Mouse (Mus musculus) neural tube, embryonic 14.5 days (tissue): ENCODE measurements around the gene Prkn. TPM values are rescaled to one million over a fixed set of nuclear protein-coding genes. Genes with fewer than 3 reads are reported as not detected.
A peak's percentile ranks its signal among the peaks of the same experiment; 100 is the strongest.

ENCODE experiments used
- ATAC-seq: fragments of 200-750 bp; cut with Nextera tagmentation; 2 replicates; pipeline ENCODE4 v1.8.0; 2017; ENCODE audit warnings: low read depth, mild to moderate bottlenecking, moderate TSS enrichment, moderate library complexity
- H3K27ac ChIP-seq: fragments of 300-500 bp; sonication (generic); 2 replicates; pipeline ENCODE4 v1.5.1; 2014; ENCODE audit warnings: low read depth, mild to moderate bottlenecking, control low read depth, low read length, moderate library complexity, mixed read lengths
- H3K27me3 ChIP-seq: fragments of 300-500 bp; sonication (generic); 2 replicates; pipeline ENCODE4 v1.6.1; 2014; ENCODE audit warnings: low read length; ENCODE audit not compliant: control insufficient read depth, insufficient read depth
- H3K36me3 ChIP-seq: fragments of 300-500 bp; sonication (generic); 2 replicates; pipeline ENCODE4 v1.6.1; 2014; ENCODE audit warnings: low read length, mixed read lengths; ENCODE audit not compliant: control insufficient read depth, insufficient read depth
- H3K4me1 ChIP-seq: fragments of 300-500 bp; sonication (generic); 2 replicates; pipeline ENCODE4 v1.6.1; 2014; ENCODE audit warnings: low read length; ENCODE audit not compliant: control insufficient read depth, insufficient read depth
- H3K4me2 ChIP-seq: fragments of 300-500 bp; sonication (generic); 2 replicates; pipeline ENCODE4 v1.6.1; 2014; ENCODE audit warnings: mild to moderate bottlenecking, low read depth, low read length, control low read depth
- H3K4me3 ChIP-seq: fragments of 300-500 bp; sonication (generic); 2 replicates; pipeline ENCODE4 v1.5.1; 2014; ENCODE audit warnings: low read depth, low read length, control low read depth, mixed read lengths
- H3K9ac ChIP-seq: fragments of 300-500 bp; sonication (generic); replicated peaks from 2 replicates; pipeline ENCODE4 v1.6.1; 2014; ENCODE audit warnings: low read depth, mild to moderate bottlenecking, control low read depth, low read length, mixed read lengths
- H3K9me3 ChIP-seq: fragments of 300-500 bp; sonication (generic); 2 replicates; pipeline ENCODE4 v1.6.1; 2016; ENCODE audit warnings: low read length; ENCODE audit not compliant: control insufficient read depth
- WGBS: fragments of 180-500 bp; shearing (Covaris S2); extraction: QIAGEN DNeasy Blood & Tissue Kit; methylation state at CpG from one replicate; pipeline ENCODE4 v1.1.7; 2014; 5-methylcytosine and 5-hydroxymethylcytosine counted together
- polyA plus RNA-seq: library from polyadenylated mRNA; unstranded; fragments of >200 nt; fragmentation: Nextera tagmentation; extraction: Ambion mirVana; gene quantifications from 2 replicates; pipeline ENCODE4 v1.2.1, GENCODE M21; 2014

Gene Prkn
- 7.3 and 7.5 TPM in 2 replicates for polyA plus RNA-seq

DNA sequence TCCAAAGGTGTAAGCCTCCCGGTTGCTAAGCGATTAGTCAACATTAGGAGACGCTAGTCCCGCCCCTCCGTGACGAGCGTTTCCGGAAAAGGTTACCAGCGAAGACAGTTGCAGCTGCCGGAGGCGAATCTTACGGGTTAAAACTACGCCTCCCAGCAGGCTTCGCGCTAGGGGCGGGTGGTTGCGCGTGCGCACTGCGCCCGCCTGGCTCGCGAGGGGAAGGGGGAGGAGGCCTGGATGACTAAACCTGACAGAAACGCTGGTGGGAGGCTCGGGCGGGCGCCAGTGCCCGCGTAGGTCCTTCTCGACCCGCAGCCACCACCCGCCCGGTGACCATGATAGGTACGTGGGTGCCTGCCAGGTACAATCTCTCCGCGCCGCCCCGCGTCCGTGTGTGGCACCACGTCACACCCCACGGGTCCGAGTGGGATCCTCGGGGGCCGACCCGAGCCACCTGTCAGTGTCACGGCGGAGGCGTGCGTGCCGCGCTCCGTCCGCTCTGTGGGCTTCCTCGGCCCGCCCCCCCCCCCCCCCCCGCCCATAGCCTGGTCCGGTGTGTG lies at the start of gene Prkn, which contains the start of gene Pacrg:
Gene Prkn, plus strand, starts transcription at position 237 of the 560 bp plus-strand sequence.
Gene Pacrg, minus strand, starts transcription at position 164 of the 560 bp plus-strand sequence.
- Histone ChIP-seq H3K4me2 (peak within 1 kb of the TSS; percentile 58), H3K9ac (peak within 1 kb of the TSS; percentile 77), H3K27ac (peak within 1 kb of the TSS; percentile 81), H3K36me3 (no peaks in the 10 kb centered on the region), H3K27me3 (no peaks in the 10 kb centered on the region), H3K4me1 (no peaks in the 10 kb centered on the region), H3K4me3 (peak within 1 kb of the TSS; percentile 56), H3K9me3 (no peaks in the 10 kb centered on the region)
- ATAC-seq = peak; percentile 98
- WGBS = under 1% methylated on average over 45 of the region's 58 CpGs

DNA sequence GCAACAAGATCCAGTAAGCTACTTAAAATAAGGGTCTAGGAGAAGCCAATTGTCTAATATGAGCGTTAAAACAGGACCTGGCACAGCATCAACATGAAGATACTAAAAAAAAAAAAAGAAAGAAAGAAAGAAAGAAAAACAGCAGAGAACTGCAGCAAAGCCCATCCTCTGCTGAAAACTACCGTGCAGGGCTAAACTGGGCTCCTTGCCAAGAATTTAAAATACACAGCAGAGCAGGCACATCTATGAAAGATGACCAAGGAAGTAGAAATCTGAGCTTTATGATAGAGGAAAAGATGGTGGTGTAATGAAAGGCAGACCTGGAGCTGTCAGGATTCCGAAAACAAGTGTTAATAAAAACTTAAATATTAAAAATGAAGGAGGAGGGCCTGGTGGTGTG lies 48.5 kb upstream of the Prkn start:
- H3K9me3 ChIP-seq = no peaks in the 10 kb centered on the region
- no peak overlapping the region for H3K27ac ChIP-seq
- H3K4me3 ChIP-seq = no peak overlapping the region
- H3K27me3 ChIP-seq = no peaks in the 10 kb centered on the region
- ATAC-seq = no peak
- 47% methylated on average over 3 of the region's 3 CpGs for WGBS
- H3K36me3 ChIP-seq = no peaks in the 10 kb centered on the region
- no peak overlapping the region for H3K4me2 ChIP-seq
- no peaks in the 10 kb centered on the region for H3K4me1 ChIP-seq
- no peak overlapping the region for H3K9ac ChIP-seq

DNA sequence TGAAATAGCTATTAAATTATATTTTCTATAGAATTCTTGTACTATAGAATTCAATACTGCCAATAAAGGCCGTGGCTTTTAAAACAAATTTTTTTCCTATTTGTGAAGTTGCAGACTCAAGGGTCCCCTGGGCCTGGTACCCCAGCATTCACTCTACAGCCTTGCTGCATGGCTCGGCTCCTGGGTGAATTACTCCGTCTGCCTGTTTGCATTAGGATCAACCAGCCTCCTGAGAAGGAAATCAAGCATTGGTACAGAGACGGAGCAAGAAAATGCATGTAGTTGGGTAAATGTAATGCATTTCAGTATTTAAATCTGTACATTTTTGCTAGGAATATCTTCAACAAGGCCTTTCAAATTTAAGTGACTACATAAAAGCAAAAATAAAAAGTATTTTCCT lies 33.5 kb upstream of the Prkn start:
- Histone ChIP-seq H3K27ac (no peak overlapping the region), H3K27me3 (no peaks in the 10 kb centered on the region), H3K9me3 (no peaks in the 10 kb centered on the region), H3K36me3 (no peaks in the 10 kb centered on the region), H3K4me1 (no peaks in the 10 kb centered on the region), H3K4me3 (no peak overlapping the region), H3K9ac (no peak overlapping the region), H3K4me2 (no peak overlapping the region)
- no peak for ATAC-seq
- 69% methylated on average over 4 of the region's 4 CpGs for WGBS

DNA sequence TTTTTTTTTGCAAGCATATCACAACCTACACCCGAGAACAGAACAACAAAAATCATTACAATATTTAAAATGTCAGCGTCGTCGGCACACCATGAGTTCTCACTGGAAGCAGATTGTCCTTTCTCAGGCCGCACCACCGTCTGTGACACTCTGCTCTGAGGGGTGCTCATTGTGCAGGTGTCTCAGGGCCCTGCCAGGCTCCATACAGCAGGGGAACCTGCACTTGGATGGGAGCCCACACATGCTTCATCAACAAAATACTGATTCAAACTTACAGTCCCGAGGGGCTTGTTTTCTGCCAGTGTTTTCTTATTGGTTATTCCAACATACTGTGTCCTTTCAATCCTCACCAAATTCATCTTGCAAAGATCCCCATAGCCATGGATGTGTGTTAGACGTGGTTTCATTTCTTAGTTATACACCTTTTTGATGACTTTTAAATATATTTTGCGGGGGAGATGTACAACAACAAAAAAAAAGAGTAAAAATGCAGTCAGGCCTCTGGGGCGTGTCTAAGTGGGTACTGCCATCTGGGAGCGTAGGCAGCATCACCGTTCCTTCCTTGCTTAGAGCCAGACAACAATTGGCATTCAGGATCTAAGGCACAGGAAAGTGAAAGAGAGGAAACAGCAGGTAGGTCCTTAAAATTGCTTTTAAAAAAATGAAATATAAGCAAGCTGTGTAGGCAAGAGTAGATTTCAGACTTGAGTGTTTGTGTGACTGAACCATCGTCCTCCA lies 32.8 kb upstream of the Prkn start:
- Histone ChIP-seq H3K9ac (no peak overlapping the region), H3K27ac (no peak overlapping the region), H3K4me1 (no peaks in the 10 kb centered on the region), H3K4me2 (no peak overlapping the region), H3K9me3 (no peaks in the 10 kb centered on the region), H3K36me3 (no peaks in the 10 kb centered on the region), H3K4me3 (no peak overlapping the region), H3K27me3 (no peaks in the 10 kb centered on the region)
- WGBS = 65% methylated on average over 13 of the region's 13 CpGs
- no peak for ATAC-seq

DNA sequence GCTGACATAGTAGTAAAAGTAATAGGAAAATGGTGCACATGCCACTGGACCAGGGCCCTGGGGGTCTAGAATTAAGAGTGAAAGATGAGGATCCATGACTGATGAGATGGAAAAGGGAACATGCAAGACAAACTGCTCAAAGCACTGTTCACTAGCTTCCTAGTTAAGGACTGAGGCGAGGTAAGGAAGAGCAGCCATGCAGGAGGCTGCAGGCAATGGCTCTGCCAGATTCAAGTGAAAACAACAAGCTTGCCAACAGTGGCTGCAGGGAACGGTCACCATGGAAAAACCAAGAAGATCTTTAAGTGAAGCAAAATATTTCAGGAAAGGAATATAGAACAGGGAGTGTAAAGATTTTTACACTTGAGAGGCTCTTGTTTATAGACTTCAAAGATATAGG lies 31.6 kb upstream of the Prkn start:
- no peak overlapping the region for H3K4me2 ChIP-seq
- no peak overlapping the region for H3K27ac ChIP-seq
- ATAC-seq = no peak
- H3K4me1 ChIP-seq = no peaks in the 10 kb centered on the region
- WGBS = 68% methylated on average over 2 of the region's 2 CpGs
- H3K36me3 ChIP-seq = no peaks in the 10 kb centered on the region
- no peak overlapping the region for H3K4me3 ChIP-seq
- no peaks in the 10 kb centered on the region for H3K27me3 ChIP-seq
- H3K9me3 ChIP-seq = no peaks in the 10 kb centered on the region
- no peak overlapping the region for H3K9ac ChIP-seq

DNA sequence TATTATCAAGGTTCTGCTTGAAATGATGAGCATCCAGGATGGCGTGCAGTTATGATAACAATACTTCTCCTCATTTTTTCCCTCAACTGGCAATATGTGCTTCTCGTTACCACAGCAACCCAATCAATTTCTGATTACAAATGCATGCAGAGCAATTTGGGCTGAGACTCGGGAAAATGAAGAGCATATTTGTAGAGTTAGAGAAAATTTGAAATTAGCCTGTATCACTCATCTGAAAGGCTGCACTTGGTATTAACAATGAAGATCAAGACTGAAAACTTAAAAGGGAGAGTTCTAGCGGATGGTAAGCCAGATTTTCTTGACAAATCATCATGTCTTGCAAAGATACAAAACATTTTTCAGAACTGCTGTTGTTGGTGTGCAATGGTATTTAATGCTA lies 21.2 kb upstream of the Prkn start:
- no peak for ATAC-seq
- 78% methylated on average over 4 of the region's 4 CpGs for WGBS
- Histone ChIP-seq H3K27me3 (no peaks in the 10 kb centered on the region), H3K36me3 (no peaks in the 10 kb centered on the region), H3K27ac (no peak overlapping the region), H3K9ac (no peak overlapping the region), H3K4me1 (no peaks in the 10 kb centered on the region), H3K4me3 (no peak overlapping the region), H3K9me3 (no peaks in the 10 kb centered on the region), H3K4me2 (no peak overlapping the region)

DNA sequence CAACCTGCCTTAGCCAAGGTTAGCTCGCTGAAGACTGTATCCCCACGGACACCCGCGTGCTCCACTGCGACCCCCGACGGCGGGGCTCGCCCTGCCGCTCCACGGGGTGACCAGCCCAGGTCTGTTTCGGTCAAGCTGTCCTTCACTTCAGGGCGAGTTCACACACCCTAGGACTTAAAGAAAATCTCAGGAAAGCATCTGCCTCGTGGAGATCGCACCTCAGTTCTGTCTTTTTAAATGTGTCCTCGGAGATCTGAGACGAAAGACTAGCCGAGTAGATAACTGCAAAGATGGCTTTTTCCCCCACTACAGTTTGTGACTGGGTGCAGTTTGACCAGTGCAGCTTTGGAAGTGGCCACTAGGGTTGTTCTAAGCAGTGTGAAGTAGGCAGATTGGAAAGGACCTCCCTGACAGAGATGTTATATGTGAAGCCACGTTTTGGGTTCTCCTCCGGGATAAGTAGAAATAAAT lies 582 bp downstream of the Prkn start:
- Histone ChIP-seq H3K4me1 (no peaks in the 10 kb centered on the region), H3K27ac (peak overlapping the region; percentile 81; the same call in 1 of the 2 replicates), H3K9ac (peak overlapping the region; percentile 77), H3K27me3 (no peaks in the 10 kb centered on the region), H3K9me3 (no peaks in the 10 kb centered on the region), H3K4me2 (peak overlapping the region; percentile 58), H3K4me3 (peak overlapping the region; percentile 56), H3K36me3 (no peaks in the 10 kb centered on the region)
- whole genome bisulfite sequencing = 2% methylated on average over 20 of the region's 20 CpGs
- ATAC-seq = peak; percentile 76

DNA sequence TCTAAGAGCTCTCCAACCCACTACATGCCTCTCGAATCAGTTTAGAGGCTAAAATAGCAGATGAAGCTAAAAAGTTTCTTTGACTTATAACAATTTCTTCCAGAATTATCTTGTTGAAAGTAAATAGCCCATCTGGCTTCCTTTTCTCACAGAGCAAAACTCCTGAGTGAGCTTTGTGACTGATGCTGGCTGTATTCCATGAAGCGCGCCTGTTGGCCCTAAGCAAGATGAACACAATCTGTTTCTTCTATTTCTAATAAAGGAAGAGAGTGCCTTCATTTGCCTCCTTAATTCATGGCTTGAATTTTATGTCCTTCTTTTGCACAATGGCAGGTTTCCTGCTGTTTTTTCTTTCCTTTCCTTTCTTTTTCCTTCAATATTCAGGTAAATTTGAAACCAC lies 14.0 kb downstream of the Prkn start:
- WGBS = 59% methylated on average over 3 of the region's 3 CpGs
- no peaks in the 10 kb centered on the region for H3K36me3 ChIP-seq
- ATAC-seq = no peak
- no peak overlapping the region for H3K9ac ChIP-seq
- H3K4me2 ChIP-seq = no peak overlapping the region
- H3K27ac ChIP-seq = no peak overlapping the region
- no peaks in the 10 kb centered on the region for H3K4me1 ChIP-seq
- H3K27me3 ChIP-seq = no peaks in the 10 kb centered on the region
- no peaks in the 10 kb centered on the region for H3K9me3 ChIP-seq
- no peak overlapping the region for H3K4me3 ChIP-seq
